Mouse (Mus musculus) myocyte (in vitro differentiated cells): ENCODE data around the gene Ptpn12. TPM values are rescaled to one million over a fixed set of nuclear protein-coding genes. Genes with fewer than 3 reads are reported as not detected.

Source experiments
- H3K27me3 ChIP-seq: one replicate; pipeline ENCODE4 v1.6.1; 2011; ENCODE audit not compliant: control insufficient read depth, insufficient read depth, insufficient read length
- H3K36me3 ChIP-seq: one replicate; pipeline ENCODE4 v1.6.1; 2011; ENCODE audit not compliant: control insufficient read depth, insufficient read depth
- H3K4me2 ChIP-seq: one replicate; pipeline ENCODE4 v1.6.1; 2011; ENCODE audit warnings: low read depth, control low read depth
- H3K4me3 ChIP-seq: one replicate; pipeline ENCODE4 v1.5.1; 2011; ENCODE audit warnings: mild to moderate bottlenecking, control low read depth, moderate library complexity
- H3K79me2 ChIP-seq: one replicate; pipeline ENCODE4 v1.6.1; 2011; ENCODE audit not compliant: control insufficient read depth, insufficient read depth
- H3ac ChIP-seq: one replicate; pipeline ENCODE4 v1.6.1; 2011; ENCODE audit not compliant: control insufficient read depth, insufficient read length
- CEBPB ChIP-seq: IDR thresholded peaks from 2 replicates; pipeline ENCODE4 v1.6.1; 2011; ENCODE audit warnings: mild to moderate bottlenecking, moderate library complexity; ENCODE audit not compliant: poor library complexity, insufficient read depth, severe bottlenecking
- E2F4 ChIP-seq: IDR thresholded peaks from one replicate; pipeline ENCODE4 v1.6.1; 2011; ENCODE audit warnings: mild to moderate bottlenecking, control low read depth, moderate library complexity; ENCODE audit not compliant: insufficient read depth
- MAX ChIP-seq: IDR thresholded peaks from one replicate; pipeline ENCODE4 v1.6.1; 2011; ENCODE audit warnings: low read depth, mild to moderate bottlenecking, control low read depth
- MYOD1 ChIP-seq, 3 experiments: IDR thresholded peaks; one replicate each; pipeline ENCODE4 v1.6.1; 2011; ENCODE audit warnings: control low read depth in 2 of 3, low read depth in 2 of 3, mild to moderate bottlenecking in 2 of 3, moderate library complexity in 1 of 3; ENCODE audit not compliant: insufficient read length in 2 of 3, control insufficient read depth in 1 of 3
- MYOG ChIP-seq, 3 experiments: IDR thresholded peaks; one replicate each; pipeline ENCODE4 v1.6.1; 2011; ENCODE audit warnings: control low read depth in 2 of 3, low read depth in 2 of 3, mild to moderate bottlenecking in 2 of 3; ENCODE audit not compliant: insufficient read length in 2 of 3, control insufficient read depth in 1 of 3, insufficient read depth in 1 of 3
- POLR2A ChIP-seq: IDR thresholded peaks from one replicate; pipeline ENCODE4 v1.6.1; 2011; ENCODE audit warnings: low read depth, mild to moderate bottlenecking, control low read depth, moderate library complexity; ENCODE audit not compliant: insufficient read length
- POLR2AphosphoS2 ChIP-seq: IDR thresholded peaks from one replicate; pipeline ENCODE4 v1.6.1; 2011; ENCODE audit warnings: low read depth, control low read depth; ENCODE audit not compliant: insufficient read length
- REST ChIP-seq: IDR thresholded peaks from one replicate; pipeline ENCODE4 v1.6.1; 2011; ENCODE audit warnings: mild to moderate bottlenecking, control low read depth, moderate library complexity; ENCODE audit not compliant: insufficient read depth, insufficient read length
- SRF ChIP-seq: IDR thresholded peaks from one replicate; pipeline ENCODE4 v1.6.1; 2011; ENCODE audit warnings: low read depth; ENCODE audit not compliant: control insufficient read depth, insufficient read length
- TCF12 ChIP-seq: IDR thresholded peaks from one replicate; pipeline ENCODE4 v1.6.1; 2011; ENCODE audit warnings: mild to moderate bottlenecking, control low read depth; ENCODE audit not compliant: poor library complexity, insufficient read depth, severe bottlenecking
- TCF3 ChIP-seq: IDR thresholded peaks from one replicate; pipeline ENCODE4 v1.6.1; 2011; ENCODE audit warnings: low read depth, control low read depth; ENCODE audit not compliant: insufficient read length
- USF1 ChIP-seq: IDR thresholded peaks from one replicate; pipeline ENCODE4 v1.6.1; 2011; ENCODE audit warnings: low read depth, mild to moderate bottlenecking, control low read depth, moderate library complexity
- polyA plus RNA-seq: library from polyadenylated mRNA; unstranded; fragments of >200 nt; fragmentation: generic; extraction: Trizol; gene quantifications from one replicate; pipeline ENCODE4 v1.2.1, GENCODE M21; 2012; ENCODE audit warnings: missing spikeins

The Ptpn12 gene
- polyA plus RNA-seq, 1 experiment, result 23.2 TPM

DNA sequence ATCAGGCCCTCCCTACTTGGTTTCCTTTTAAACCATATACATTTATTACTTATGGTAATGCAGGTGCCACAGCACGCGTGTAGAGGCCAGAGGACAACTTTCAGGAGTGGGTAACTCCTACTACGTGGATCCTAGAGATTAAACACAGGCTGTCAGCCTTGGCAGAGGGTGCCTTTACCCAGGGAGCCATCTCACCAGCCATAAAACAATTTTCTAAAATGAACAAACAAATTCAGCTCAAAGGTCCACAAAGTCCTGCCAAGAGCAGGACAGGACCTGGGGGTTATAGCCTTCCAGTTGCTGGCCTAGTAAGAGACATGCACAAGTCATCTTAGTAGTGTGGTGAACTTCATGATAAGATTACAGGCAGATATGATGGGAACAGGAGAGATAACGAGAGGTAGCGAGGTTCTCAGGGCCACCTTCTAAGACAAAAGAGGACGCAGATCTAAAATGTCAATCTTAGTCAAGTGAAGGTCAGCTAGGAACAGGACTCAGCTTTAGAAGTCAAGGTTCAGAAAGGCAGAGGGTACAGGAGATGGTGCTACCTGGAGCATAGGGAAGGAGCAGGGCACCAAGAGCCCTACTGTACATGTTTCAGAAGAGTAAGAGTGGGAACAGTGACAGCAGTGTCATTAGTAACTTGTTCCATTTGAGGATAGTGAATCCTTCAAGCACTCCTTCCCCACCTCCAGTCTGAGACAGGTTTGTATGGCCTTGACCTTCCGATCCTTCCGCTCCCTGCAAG, 65.5 kb downstream of the Ptpn12 start:
- no peak overlapping the region for H3K4me3 ChIP-seq
- no peaks in the 10 kb centered on the region for H3K79me2 ChIP-seq
- H3K4me2 ChIP-seq, result no peak overlapping the region
- TF ChIP-seq MYOD1 (IDR thresholded peaks at IDR 0.05; ENCODE audit: control insufficient read depth in 1 of 3, insufficient read length in 2 of 3, low read depth in 2 of 3) (no peak), POLR2AphosphoS2 (no peak), E2F4 (no peak)
- H3K36me3 ChIP-seq, result peaks cover 70% of the 10 kb centered on the region
- H3K27me3 ChIP-seq, result no peaks in the 10 kb centered on the region
- no peak overlapping the region for H3ac ChIP-seq

DNA sequence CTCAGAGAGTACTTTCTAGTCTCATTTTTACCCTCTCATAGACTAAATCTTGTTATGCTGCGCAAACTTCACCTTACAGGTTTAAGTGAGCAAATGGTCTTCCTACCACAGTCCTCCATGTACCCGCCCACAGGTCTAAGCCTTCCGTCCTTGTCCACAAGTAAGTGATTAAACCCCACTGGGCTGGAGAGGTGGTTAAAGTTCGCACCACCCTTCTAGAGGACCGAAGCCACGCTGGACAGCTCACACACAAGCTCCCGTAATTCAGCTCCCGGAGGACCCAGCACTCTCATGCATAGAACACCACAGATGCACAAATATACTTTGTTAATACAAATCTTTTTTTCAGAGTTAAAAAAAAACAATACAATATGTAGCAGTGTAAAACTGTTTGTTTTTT, 69.4 kb downstream of the Ptpn12 start:
- H3K4me2 ChIP-seq, result no peak overlapping the region

DNA sequence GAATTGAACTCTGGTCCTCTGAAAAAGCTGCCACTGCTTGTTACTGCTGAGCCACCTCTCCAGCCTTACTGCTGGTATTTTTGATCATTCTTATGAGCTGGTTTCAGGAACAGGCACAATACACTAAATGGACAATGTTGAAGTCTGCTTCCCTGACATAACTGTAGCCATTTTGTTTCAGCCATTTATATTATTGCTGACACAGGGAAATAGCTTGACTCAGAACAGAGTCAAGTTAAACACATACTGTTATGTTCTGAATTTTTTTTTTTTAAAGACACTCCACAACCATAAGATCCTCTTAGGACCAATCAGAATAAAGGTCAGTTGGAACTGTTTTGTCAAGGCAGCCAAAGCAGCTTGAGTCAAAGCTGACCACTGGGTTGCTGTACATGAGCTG, 72.2 kb downstream of the Ptpn12 start:
- Histone ChIP-seq H3ac (no peak overlapping the region), H3K36me3 (peaks cover 27% of the 10 kb centered on the region), H3K79me2 (no peaks in the 10 kb centered on the region), H3K4me3 (no peak overlapping the region), H3K27me3 (no peaks in the 10 kb centered on the region), H3K4me2 (no peak overlapping the region)
- TF ChIP-seq E2F4 (no peak), MYOD1 (IDR thresholded peaks at IDR 0.05; ENCODE audit: control insufficient read depth in 1 of 3, insufficient read length in 2 of 3, low read depth in 2 of 3) (no peak), POLR2AphosphoS2 (no peak), USF1 (no peak), REST (no peak), TCF3 (no peak), CEBPB (no peak), MAX (no peak), SRF (no peak), MYOG (IDR thresholded peaks at IDR 0.05; ENCODE audit: control insufficient read depth in 1 of 3, insufficient read depth in 1 of 3, insufficient read length in 2 of 3, low read depth in 2 of 3) (no peak), TCF12 (no peak), POLR2A (no peak)

More for the DNA sequence above, 69.4 kb downstream of the Ptpn12 start:
- Histone ChIP-seq H3ac (no peak overlapping the region), H3K36me3 (peaks cover 48% of the 10 kb centered on the region), H3K4me3 (no peak overlapping the region), H3K27me3 (no peaks in the 10 kb centered on the region), H3K79me2 (no peaks in the 10 kb centered on the region)
- no peak for TF ChIP-seq USF1
- TF ChIP-seq MYOD1 (IDR thresholded peaks at IDR 0.05; ENCODE audit: control insufficient read depth in 1 of 3, insufficient read length in 2 of 3, low read depth in 2 of 3), result no peak
- TF ChIP-seq MYOG (IDR thresholded peaks at IDR 0.05; ENCODE audit: control insufficient read depth in 1 of 3, insufficient read depth in 1 of 3, insufficient read length in 2 of 3, low read depth in 2 of 3), result no peak
- no peak for TF ChIP-seq POLR2AphosphoS2
- TF ChIP-seq POLR2A, result no peak
- no peak for TF ChIP-seq SRF
- no peak for TF ChIP-seq TCF12
- no peak for TF ChIP-seq E2F4
- no peak for TF ChIP-seq MAX
- TF ChIP-seq TCF3, result no peak
- no peak for TF ChIP-seq CEBPB
- TF ChIP-seq REST, result no peak

DNA sequence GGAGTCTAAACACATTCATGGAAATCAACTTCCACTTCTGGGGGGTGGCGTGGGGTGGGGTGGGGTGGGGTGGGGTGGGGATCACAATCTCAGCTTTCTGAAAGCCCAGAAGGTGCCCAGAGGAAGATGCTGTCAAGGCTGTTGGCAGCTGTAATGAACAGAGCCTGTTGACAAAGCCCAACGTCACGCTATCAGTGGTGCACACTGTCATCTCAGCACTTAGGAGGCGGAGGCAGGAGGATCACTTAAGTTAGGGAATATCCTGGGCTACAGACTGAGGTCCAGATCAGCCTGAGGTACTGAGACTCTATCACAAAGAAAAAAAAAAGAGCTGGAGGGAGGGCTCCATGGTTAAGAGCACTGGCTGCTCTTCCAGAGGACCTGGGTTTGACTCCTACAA, 81.0 kb downstream of the Ptpn12 start:
- no peaks in the 10 kb centered on the region for H3K36me3 ChIP-seq
- H3K79me2 ChIP-seq, result no peaks in the 10 kb centered on the region
- H3ac ChIP-seq, result no peak overlapping the region
- H3K4me3 ChIP-seq, result no peak overlapping the region
- TF ChIP-seq USF1, result no peak
- no peak for TF ChIP-seq E2F4
- TF ChIP-seq MYOG (IDR thresholded peaks at IDR 0.05; ENCODE audit: control insufficient read depth in 1 of 3, insufficient read depth in 1 of 3, insufficient read length in 2 of 3, low read depth in 2 of 3), result no peak
- TF ChIP-seq POLR2AphosphoS2, result no peak
- no peak for TF ChIP-seq CEBPB
- TF ChIP-seq SRF, result no peak
- TF ChIP-seq MYOD1 (IDR thresholded peaks at IDR 0.05; ENCODE audit: control insufficient read depth in 1 of 3, insufficient read length in 2 of 3, low read depth in 2 of 3), result no peak
- no peak for TF ChIP-seq REST
- no peak for TF ChIP-seq POLR2A
- TF ChIP-seq MAX, result no peak
- no peak for TF ChIP-seq TCF3
- no peaks in the 10 kb centered on the region for H3K27me3 ChIP-seq
- H3K4me2 ChIP-seq, result no peak overlapping the region

- Histone ChIP-seq H3K79me2 (no peaks in the 10 kb centered on the region), H3K36me3 (no peaks in the 10 kb centered on the region), H3K27me3 (no peaks in the 10 kb centered on the region), H3K4me2 (no peak overlapping the region), H3ac (no peak overlapping the region), H3K4me3 (no peak overlapping the region)
- TF ChIP-seq USF1 (no peak), MAX (no peak), REST (no peak), CEBPB (no peak), SRF (no peak)
These were observed 81.7 kb downstream of the Ptpn12 start for GRCm38 (mm10) chr5:20973999-20974398.
